Mouse (Mus musculus) forebrain, embryonic 14.5 days (tissue): Measurements from ENCODE around the gene G6pc. TPM values are rescaled to one million over a fixed set of nuclear protein-coding genes. Genes with fewer than 3 reads are reported as not detected.
"Not testable (repeated sequence)": the region's sequence is repeated elsewhere in the genome, so short reads cannot be mapped to it uniquely, and the experiment has no call there.

Experiments used
- ATAC-seq: fragments of 200-750 bp; cut with Nextera tagmentation; 2 replicates; pipeline ENCODE4 v1.8.0; 2017; ENCODE audit warnings: mild to moderate bottlenecking, moderate library complexity
- DNase-seq: peaks from one replicate; pipeline ENCODE4 v3.0.0-alpha.2; 2015; ENCODE audit warnings: low spot score
- H3K27ac ChIP-seq: fragments of 300-500 bp; sonication (generic); 2 replicates; pipeline ENCODE4 v1.5.1; 2014; ENCODE audit warnings: low read depth, mild to moderate bottlenecking, control low read depth, low read length, moderate library complexity
- H3K27me3 ChIP-seq: fragments of 300-500 bp; sonication (generic); replicated peaks from 2 replicates; pipeline ENCODE4 v1.6.1; 2014; ENCODE audit warnings: low read length, control low read depth, mixed read lengths; ENCODE audit not compliant: control insufficient read depth, insufficient read depth
- H3K36me3 ChIP-seq: fragments of 300-500 bp; sonication (generic); 2 replicates; pipeline ENCODE4 v1.6.1; 2014; ENCODE audit warnings: low read length, control low read depth; ENCODE audit not compliant: control insufficient read depth, insufficient read depth
- H3K4me1 ChIP-seq: fragments of 300-500 bp; sonication (generic); 2 replicates; pipeline ENCODE4 v1.6.1; 2014; ENCODE audit warnings: antibody characterized with exemption, low read length, control low read depth; ENCODE audit not compliant: control insufficient read depth, insufficient read depth
- H3K4me2 ChIP-seq: fragments of 300-500 bp; sonication (generic); 2 replicates; pipeline ENCODE4 v1.6.1; 2014; ENCODE audit warnings: mild to moderate bottlenecking, control low read depth, low read length
- H3K4me3 ChIP-seq: fragments of 300-500 bp; sonication (generic); 2 replicates; pipeline ENCODE4 v1.5.1; 2014; ENCODE audit warnings: low read depth, low read length, control low read depth
- H3K9ac ChIP-seq: fragments of 300-500 bp; sonication (generic); 2 replicates; pipeline ENCODE4 v1.6.1; 2014; ENCODE audit warnings: mild to moderate bottlenecking, low read length, control low read depth, moderate library complexity
- H3K9me3 ChIP-seq: fragments of 300-500 bp; sonication (generic); replicated peaks from 2 replicates; pipeline ENCODE4 v1.6.1; 2016; ENCODE audit warnings: low read length, control low read depth, mixed read lengths; ENCODE audit not compliant: control insufficient read depth
- WGBS: fragments of 180-500 bp; shearing (Covaris S2); extraction: QIAGEN DNeasy Blood & Tissue Kit; methylation state at CpG from one replicate; pipeline ENCODE4 v1.1.7; 2014; 5-methylcytosine and 5-hydroxymethylcytosine counted together
- polyA plus RNA-seq: library from polyadenylated mRNA; unstranded; fragments of >200 nt; fragmentation: Nextera tagmentation; extraction: Ambion mirVana; gene quantifications from 2 replicates; pipeline ENCODE4 v1.2.1, GENCODE M21; 2014

Gene G6pc
- polyA plus RNA-seq, 1 experiment from 2014 or later, result not detected

DNA sequence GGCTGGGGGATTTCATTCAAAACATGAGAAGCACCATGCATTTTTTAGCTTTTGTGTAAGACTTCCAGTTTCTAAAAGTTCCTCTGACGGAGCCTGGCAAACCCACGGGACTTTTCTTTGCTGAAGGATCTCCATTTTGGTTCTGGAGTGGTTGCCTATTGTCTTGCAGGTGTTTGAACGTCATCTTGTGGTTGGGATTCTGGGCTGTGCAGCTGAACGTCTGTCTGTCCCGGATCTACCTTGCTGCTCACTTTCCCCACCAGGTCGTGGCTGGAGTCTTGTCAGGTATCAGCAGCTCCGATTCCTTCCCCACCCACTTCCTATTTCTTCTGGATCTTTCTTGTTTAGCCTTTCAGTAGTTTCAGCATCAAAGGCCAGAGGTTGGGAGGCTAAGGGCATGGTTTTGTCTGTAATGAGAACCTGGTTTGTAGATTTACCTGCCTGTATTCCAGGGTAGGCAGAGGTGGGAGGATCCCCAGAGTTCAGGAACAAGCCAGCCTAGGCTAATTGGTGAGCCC is 7.1 kb downstream of the G6pc start:
- no peak for ATAC-seq
- no peaks in the 10 kb centered on the region for H3K9me3 ChIP-seq
- WGBS, result 64% methylated on average over 7 of the region's 7 CpGs
- DNase-seq, result no peak
- no peak overlapping the region for H3K9ac ChIP-seq
- no peaks in the 10 kb centered on the region for H3K4me1 ChIP-seq
- H3K27me3 ChIP-seq, result no peaks in the 10 kb centered on the region
- no peaks in the 10 kb centered on the region for H3K36me3 ChIP-seq
- no peak overlapping the region for H3K27ac ChIP-seq
- no peak overlapping the region for H3K4me3 ChIP-seq
- no peak overlapping the region for H3K4me2 ChIP-seq

DNA sequence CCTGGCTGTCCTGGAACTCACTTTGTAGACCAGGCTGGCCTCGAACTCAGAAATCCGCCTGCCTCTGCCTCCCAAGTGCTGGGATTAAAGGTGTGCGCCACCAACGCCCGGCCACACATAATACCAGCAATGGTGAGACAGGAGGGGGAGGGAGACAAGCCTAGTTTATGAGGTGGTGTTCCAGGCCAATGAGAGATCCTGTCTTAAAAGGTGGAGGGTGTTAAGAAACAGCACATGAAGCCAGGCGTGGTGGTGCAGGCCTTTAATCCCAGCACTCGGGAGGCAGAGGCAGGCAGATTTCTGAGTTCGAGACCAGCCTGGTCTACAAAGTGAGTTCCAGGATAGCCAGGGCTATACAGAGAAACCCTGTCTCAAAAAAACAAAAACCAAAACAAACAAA is 10.8 kb downstream of the G6pc start:
- ATAC-seq, H3K9me3 ChIP-seq, H3K4me1 ChIP-seq, H3K27me3 ChIP-seq, H3K9ac ChIP-seq, H3K4me2 ChIP-seq, DNase-seq, H3K36me3 ChIP-seq, H3K27ac ChIP-seq, H3K4me3 ChIP-seq: not testable (repeated sequence)
- WGBS, result 98% methylated on average over 8 of the region's 8 CpGs

DNA sequence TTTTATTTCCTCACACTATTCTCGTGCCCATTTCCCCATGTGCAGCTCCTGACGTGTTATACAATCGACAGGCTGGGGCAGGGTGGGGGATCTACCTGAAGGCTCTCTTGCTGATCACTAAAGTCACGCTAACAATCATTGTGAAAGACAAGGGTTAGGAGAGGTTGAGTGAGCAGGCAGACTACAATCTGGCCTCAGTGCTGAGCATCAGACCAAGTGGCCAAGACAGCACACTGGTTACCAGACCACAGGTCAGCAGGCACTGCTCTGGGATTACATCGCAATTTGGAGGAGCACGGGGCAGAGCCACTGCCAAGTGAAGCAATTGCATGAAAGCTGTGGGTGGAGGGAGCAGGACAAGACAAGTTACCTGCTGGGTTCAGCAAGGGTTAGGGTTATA is 11.6 kb downstream of the G6pc start:
- Histone ChIP-seq H3K27me3 (no peaks in the 10 kb centered on the region), H3K27ac (no peak overlapping the region), H3K36me3 (no peaks in the 10 kb centered on the region), H3K4me3 (no peak overlapping the region), H3K9ac (no peak overlapping the region), H3K4me1 (no peaks in the 10 kb centered on the region), H3K9me3 (no peaks in the 10 kb centered on the region), H3K4me2 (no peak overlapping the region)
- DNase-seq, result no peak
- ATAC-seq, result no peak
- WGBS, result 83% methylated on average over 6 of the region's 6 CpGs

DNA sequence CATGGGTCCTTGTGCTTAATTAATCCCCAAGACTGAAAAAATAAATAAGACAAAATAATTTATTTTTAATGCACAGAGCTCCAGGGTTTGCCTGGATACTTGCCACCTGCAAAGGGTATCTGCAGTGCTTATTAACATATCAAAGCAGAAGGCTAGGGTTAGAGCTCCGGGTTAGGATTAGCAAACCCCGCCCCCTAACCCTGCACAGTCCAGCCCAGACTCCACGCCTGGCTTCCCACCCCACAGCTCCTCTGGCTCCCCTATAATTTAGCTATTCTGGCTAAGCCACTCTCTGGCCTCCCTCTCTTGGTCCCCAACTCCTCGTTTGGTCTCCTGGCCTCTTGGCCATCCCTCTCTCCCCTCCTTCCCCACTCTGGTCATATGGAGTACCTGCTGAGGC is 14.5 kb downstream of the G6pc start:
- no peaks in the 10 kb centered on the region for H3K4me1 ChIP-seq
- peak; percentile 1 for DNase-seq
- no peak overlapping the region for H3K9ac ChIP-seq
- no peak overlapping the region for H3K4me3 ChIP-seq
- ATAC-seq, result no peak
- no peak overlapping the region for H3K4me2 ChIP-seq
- no peaks in the 10 kb centered on the region for H3K36me3 ChIP-seq
- H3K27me3 ChIP-seq, result no peaks in the 10 kb centered on the region
- no peaks in the 10 kb centered on the region for H3K9me3 ChIP-seq
- 9% methylated on average over 4 of the region's 4 CpGs for WGBS
- H3K27ac ChIP-seq, result no peak overlapping the region

GRCm38 (mm10) chr11:101395110-101395509 is 27.7 kb downstream of the G6pc start:
- no peaks in the 10 kb centered on the region for H3K36me3 ChIP-seq
- H3K4me1 ChIP-seq, result no peaks in the 10 kb centered on the region
- no peaks in the 10 kb centered on the region for H3K9me3 ChIP-seq
- DNase-seq, result peak; percentile 92
- H3K9ac ChIP-seq, result 0 out of 2 replicates have a peak overlapping the region, but pooled peaks have one; percentile 1
- 4% methylated on average over 8 of the region's 8 CpGs for WGBS
- H3K4me2 ChIP-seq, result no peak overlapping the region
- ATAC-seq, result peak; percentile 62; the same call in 1 of the 2 replicates
- H3K4me3 ChIP-seq, result no peak overlapping the region
- H3K27me3 ChIP-seq, result no peaks in the 10 kb centered on the region
- H3K27ac ChIP-seq, result no peak overlapping the region

DNA sequence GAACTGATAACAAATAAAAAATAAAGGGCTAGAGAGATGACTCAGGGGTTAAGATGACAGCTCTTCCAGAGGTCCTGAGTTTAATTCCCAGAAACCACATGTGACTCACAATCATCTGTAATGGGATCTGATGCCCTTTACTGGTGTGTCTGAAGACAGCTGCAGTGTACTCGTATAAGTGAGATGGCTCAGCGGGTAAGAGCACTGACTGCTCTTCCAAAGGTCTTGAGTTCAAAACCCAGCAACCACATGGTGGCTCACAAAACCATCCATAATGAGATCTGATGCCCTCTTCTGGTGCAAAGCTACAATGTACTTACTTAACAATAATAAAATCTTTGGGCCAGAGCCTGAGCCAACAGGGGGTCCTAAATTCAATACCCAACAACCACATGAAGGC is 47.9 kb downstream of the G6pc start:
- no peaks in the 10 kb centered on the region for H3K27me3 ChIP-seq
- H3K36me3 ChIP-seq, result peaks cover 29% of the 10 kb centered on the region
- H3K9ac ChIP-seq, result no peak overlapping the region
- H3K9me3 ChIP-seq, result no peaks in the 10 kb centered on the region
- H3K4me1 ChIP-seq, result peaks cover 3% of the 10 kb centered on the region; the same call in 1 of the 2 replicates
- H3K4me2 ChIP-seq, result no peak overlapping the region
- no peak overlapping the region for H3K4me3 ChIP-seq
- H3K27ac ChIP-seq, result no peak overlapping the region
- DNase-seq (no peak), ATAC-seq (no peak)
- 89% methylated on average over 2 of the region's 2 CpGs for WGBS

DNA sequence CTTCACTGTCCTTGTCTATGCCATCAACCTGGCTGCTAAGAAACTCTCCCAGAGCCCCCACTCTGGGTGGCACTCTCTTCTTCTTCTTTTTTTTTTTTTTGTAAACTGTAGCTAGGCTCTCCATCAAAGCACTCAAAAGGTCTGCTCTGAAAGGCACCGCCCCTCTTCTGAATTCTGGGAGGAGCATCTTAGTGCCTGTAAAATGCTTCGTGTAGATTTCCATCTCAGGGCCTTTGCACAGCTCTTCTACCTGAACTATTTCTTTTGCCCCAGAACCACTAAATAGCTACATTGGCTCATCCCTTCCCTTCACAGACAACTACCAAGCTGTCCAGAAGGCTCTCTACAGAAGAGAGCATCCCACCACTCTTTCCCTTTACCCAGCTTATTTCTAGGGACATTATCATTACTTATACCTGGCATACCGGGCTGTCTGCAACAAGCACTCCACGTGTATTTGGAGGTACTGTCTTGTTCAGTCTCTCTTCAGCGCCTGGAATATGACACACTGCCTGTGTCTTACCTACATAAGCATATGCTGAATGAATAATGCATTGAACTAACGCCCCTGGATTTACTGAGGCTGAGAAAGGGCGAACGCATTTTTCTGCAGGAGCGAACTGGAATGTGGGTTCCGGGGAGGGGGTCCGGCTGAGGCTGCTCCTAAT is 49.2 kb downstream of the G6pc start:
- Histone ChIP-seq H3K27me3 (no peaks in the 10 kb centered on the region), H3K4me3 (peak overlapping the region; percentile 78), H3K9me3 (no peaks in the 10 kb centered on the region), H3K36me3 (peaks cover 16% of the 10 kb centered on the region), H3K4me2 (peak overlapping the region; percentile 89), H3K4me1 (peaks cover 3% of the 10 kb centered on the region; the same call in 1 of the 2 replicates), H3K27ac (peak overlapping the region; percentile 81), H3K9ac (peak overlapping the region; percentile 85)
- 2% methylated on average over 11 of the region's 11 CpGs for WGBS
- ATAC-seq, result peak; percentile 61
- DNase-seq, result peak; percentile 22

- peak within 1 kb of the TSS; percentile 85 for H3K9ac ChIP-seq
- H3K4me1 ChIP-seq, result peaks cover 3% of the 10 kb centered on the region; the same call in 1 of the 2 replicates
- no peaks in the 10 kb centered on the region for H3K27me3 ChIP-seq
- H3K36me3 ChIP-seq, result peaks cover 10% of the 10 kb centered on the region
- peak within 1 kb of the TSS; percentile 78 for H3K4me3 ChIP-seq
- no peaks in the 10 kb centered on the region for H3K9me3 ChIP-seq
- under 1% methylated on average over 45 of the region's 45 CpGs for WGBS
- peak within 1 kb of the TSS; percentile 81 for H3K27ac ChIP-seq
- H3K4me2 ChIP-seq, result peak within 1 kb of the TSS; percentile 89
- peak; percentile 89 for DNase-seq
- ATAC-seq, result peak; percentile 85
Measured at GRCm38 (mm10) chr11:101417101-101417855, 49.9 kb downstream of the G6pc start, which contains the start of gene Aarsd1. Gene Aarsd1, minus strand, starts transcription at chr11:101417615.

DNA sequence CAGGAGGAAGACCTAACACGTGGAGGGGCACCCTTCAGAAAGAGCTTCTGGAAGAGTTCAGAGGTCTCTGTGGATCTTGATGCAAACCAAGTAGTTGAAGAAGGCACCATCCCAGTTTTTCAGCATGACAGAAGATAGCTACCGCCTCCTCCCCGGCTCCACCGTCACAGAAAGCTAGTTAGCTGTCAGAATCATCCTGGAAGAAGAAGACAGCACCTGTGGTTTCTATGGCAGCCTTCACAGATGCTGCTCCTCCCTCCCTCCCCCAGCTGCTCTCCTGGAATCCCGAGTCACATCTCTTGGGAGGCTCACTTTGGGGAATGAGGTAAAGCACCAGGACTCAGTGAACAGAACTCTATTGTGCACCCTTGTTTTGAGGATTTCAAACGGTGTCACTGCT is 51.6 kb downstream of the G6pc start:
- H3K4me2 ChIP-seq, result no peak overlapping the region
- peaks cover 4% of the 10 kb centered on the region; the same call in 1 of the 2 replicates for H3K4me1 ChIP-seq
- 53% methylated on average over 6 of the region's 6 CpGs for whole genome bisulfite sequencing
- no peaks in the 10 kb centered on the region for H3K9me3 ChIP-seq
- H3K36me3 ChIP-seq, result peaks cover under 1% of the 10 kb centered on the region; the same call in 1 of the 2 replicates
- H3K27me3 ChIP-seq, result no peaks in the 10 kb centered on the region
- H3K4me3 ChIP-seq, result no peak overlapping the region
- no peak overlapping the region for H3K27ac ChIP-seq
- H3K9ac ChIP-seq, result no peak overlapping the region
- no peak for ATAC-seq
- no peak for DNase-seq
